Mouse (Mus musculus) right cerebral cortex, postnatal 4 days (tissue): Measurements from ENCODE around the gene Nkain2.
A peak's percentile ranks its signal among the peaks of the same experiment; 100 is the strongest.
"Not testable (repeated sequence)": the region's sequence is repeated elsewhere in the genome, so short reads cannot be mapped to it uniquely, and the experiment has no call there.

Experiments used
- DNase-seq: peaks from one replicate; pipeline ENCODE4 v3.0.0-alpha.2; 2022

The Nkain2 gene

GRCm38 (mm10) chr10:32889652-32890506 lies at the start of gene Nkain2:
TSS of gene Nkain2 (minus strand) at chr10:32890462.
- peak; percentile 65 for DNase-seq

- DNase-seq = no peak
These were observed 49.6 kb upstream of the Nkain2 start for GRCm38 (mm10) chr10:32939853-32940252.

- peak; percentile 48 for DNase-seq
These were observed 4.8 kb upstream of the Nkain2 start for GRCm38 (mm10) chr10:32895093-32895492.

GRCm38 (mm10) chr10:32890507-32891131 lies 357 bp upstream of the Nkain2 start:
- peak; percentile 35 for DNase-seq

- DNase-seq = no peak
These were observed 8.3 kb downstream of the Nkain2 start for GRCm38 (mm10) chr10:32881977-32882376.

GRCm38 (mm10) chr10:32870691-32871406 lies 19.4 kb downstream of the Nkain2 start:
- no peak for DNase-seq

- no peak for DNase-seq
These were observed 20.7 kb downstream of the Nkain2 start for GRCm38 (mm10) chr10:32869541-32869940.

- no peak for DNase-seq
These were observed 74.9 kb downstream of the Nkain2 start for GRCm38 (mm10) chr10:32815210-32815883.

GRCm38 (mm10) chr10:32796215-32796614 lies 94.0 kb downstream of the Nkain2 start:
- DNase-seq = no peak

- no peak for DNase-seq
These were observed 99.7 kb downstream of the Nkain2 start for GRCm38 (mm10) chr10:32790541-32790940.

GRCm38 (mm10) chr10:32782732-32783359 lies 107.4 kb downstream of the Nkain2 start:
- DNase-seq = no peak

- no peak for DNase-seq
These were observed 151.3 kb downstream of the Nkain2 start for GRCm38 (mm10) chr10:32738989-32739388.

GRCm38 (mm10) chr10:32706579-32706978 lies 183.7 kb downstream of the Nkain2 start:
- DNase-seq = not testable (repeated sequence)

- no peak for DNase-seq
These were observed 193.6 kb downstream of the Nkain2 start for GRCm38 (mm10) chr10:32696661-32697060.

- DNase-seq = no peak
These were observed 205.7 kb downstream of the Nkain2 start for GRCm38 (mm10) chr10:32684548-32684947.

GRCm38 (mm10) chr10:32640256-32640655 lies 250.0 kb downstream of the Nkain2 start:
- no peak for DNase-seq

GRCm38 (mm10) chr10:32639173-32639572 lies 251.1 kb downstream of the Nkain2 start:
- DNase-seq = no peak

- DNase-seq = no peak
These were observed 259.2 kb downstream of the Nkain2 start for GRCm38 (mm10) chr10:32631043-32631442.

GRCm38 (mm10) chr10:32604448-32604847 lies 285.8 kb downstream of the Nkain2 start:
- DNase-seq = no peak

GRCm38 (mm10) chr10:32602798-32603197 lies 287.5 kb downstream of the Nkain2 start:
- DNase-seq = no peak

- DNase-seq = no peak
These were observed 295.3 kb downstream of the Nkain2 start for GRCm38 (mm10) chr10:32594998-32595397.

- no peak for DNase-seq
These were observed 313.0 kb downstream of the Nkain2 start for GRCm38 (mm10) chr10:32577276-32577580.
